Mouse (Mus musculus): ENCODE data around the gene Rpl22. TPM values are rescaled to one million over a fixed set of nuclear protein-coding genes. Genes with fewer than 3 reads are reported as not detected.

Rpl22 gene
- polyA plus RNA-seq, 1 experiment from 2014 or later, result 150 TPM

DNA sequence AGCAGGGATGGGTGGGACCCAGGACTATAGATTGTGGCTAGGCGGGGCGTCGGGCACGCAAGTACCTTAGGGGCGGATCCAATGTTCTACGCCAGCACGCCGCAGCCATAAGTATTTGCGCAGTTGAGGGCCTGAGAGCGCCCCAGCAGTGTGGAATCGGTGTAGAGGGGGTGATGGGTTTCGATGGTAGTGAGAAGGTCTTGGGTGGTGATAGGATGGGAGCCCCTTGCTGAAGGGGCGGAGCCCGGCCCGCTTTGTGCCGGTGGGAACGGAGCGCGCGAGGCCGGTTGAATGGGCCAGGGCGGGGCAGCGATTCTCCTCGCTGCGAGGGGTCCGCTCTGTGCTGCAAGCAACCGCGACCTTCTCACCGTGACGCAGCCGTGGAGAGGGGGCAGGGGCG is 39.4 kb upstream of the Rpl22 start:
- H3K27ac ChIP-seq (ENCODE audit: low read depth, low read length), result no peak overlapping the region
- no peaks in the 10 kb centered on the region for H3K36me3 ChIP-seq (ENCODE audit: control insufficient read depth, insufficient read depth, low read length)
- peak overlapping the region; percentile 26 for H3K4me3 ChIP-seq (ENCODE audit: low read depth, low read length)
- ATAC-seq (ENCODE audit: low read depth), result peak; percentile 7; the same call in 1 of the 2 replicates
- H3K27me3 ChIP-seq (ENCODE audit: control insufficient read depth, insufficient read depth, low read length), result peaks cover 74% of the 10 kb centered on the region
- H3K4me2 ChIP-seq (ENCODE audit: low read depth, low read length), result peak overlapping the region; percentile 58
- under 1% methylated on average over 32 of the region's 32 CpGs for WGBS
- H3K4me1 ChIP-seq (ENCODE audit: control insufficient read depth, insufficient read depth, low read length), result peaks cover 36% of the 10 kb centered on the region
- peak overlapping the region; percentile 47; the same call in 1 of the 2 replicates for H3K9ac ChIP-seq (replicated peaks; ENCODE audit: low read depth, low read length)
- H3K9me3 ChIP-seq (ENCODE audit: control insufficient read depth, low read length), result no peaks in the 10 kb centered on the region

DNA sequence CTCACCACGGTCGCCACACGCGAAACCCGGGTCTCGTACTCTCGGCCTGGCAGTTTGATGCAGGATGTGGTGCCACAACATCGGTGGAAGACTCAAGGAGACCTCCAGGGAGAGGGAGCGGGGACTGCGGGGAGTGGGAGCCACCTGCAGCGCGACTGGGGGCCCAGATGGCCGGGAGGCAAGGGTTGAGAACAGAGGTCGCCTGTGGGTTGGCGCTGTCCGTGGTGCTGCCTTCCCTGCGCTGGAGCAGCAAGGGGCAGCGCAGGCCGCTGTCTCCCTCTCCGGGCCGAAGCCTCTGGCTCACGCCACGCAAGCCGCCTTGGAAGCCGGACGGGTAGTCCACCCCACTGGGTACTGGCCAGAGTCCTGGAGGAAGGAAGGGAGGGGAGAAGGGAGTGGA is 38.7 kb upstream of the Rpl22 start:
- Histone ChIP-seq H3K27ac (ENCODE audit: low read depth, low read length) (no peak overlapping the region), H3K9me3 (ENCODE audit: control insufficient read depth, low read length) (no peaks in the 10 kb centered on the region), H3K4me1 (ENCODE audit: control insufficient read depth, insufficient read depth, low read length) (peaks cover 36% of the 10 kb centered on the region), H3K36me3 (ENCODE audit: control insufficient read depth, insufficient read depth, low read length) (no peaks in the 10 kb centered on the region), H3K9ac (replicated peaks; ENCODE audit: low read depth, low read length) (0 out of 2 replicates have a peak overlapping the region, but pooled peaks have one; percentile 47), H3K27me3 (ENCODE audit: control insufficient read depth, insufficient read depth, low read length) (peaks cover 71% of the 10 kb centered on the region), H3K4me3 (ENCODE audit: low read depth, low read length) (no peak overlapping the region), H3K4me2 (ENCODE audit: low read depth, low read length) (peak overlapping the region; percentile 58)
- 2% methylated on average over 26 of the region's 26 CpGs for WGBS
- ATAC-seq (ENCODE audit: low read depth), result no peak

- H3K4me3 ChIP-seq (ENCODE audit: low read depth, low read length), result no peak overlapping the region
- 6% methylated on average over 19 of the region's 19 CpGs for WGBS
- H3K36me3 ChIP-seq (ENCODE audit: control insufficient read depth, insufficient read depth, low read length), result no peaks in the 10 kb centered on the region
- no peak for ATAC-seq (ENCODE audit: low read depth)
- no peaks in the 10 kb centered on the region for H3K9me3 ChIP-seq (ENCODE audit: control insufficient read depth, low read length)
- H3K27me3 ChIP-seq (ENCODE audit: control insufficient read depth, insufficient read depth, low read length), result peaks cover 65% of the 10 kb centered on the region
- no peak overlapping the region for H3K9ac ChIP-seq (replicated peaks; ENCODE audit: low read depth, low read length)
- H3K4me2 ChIP-seq (ENCODE audit: low read depth, low read length), result 0 out of 2 replicates have a peak overlapping the region, but pooled peaks have one; percentile 58
- H3K27ac ChIP-seq (ENCODE audit: low read depth, low read length), result no peak overlapping the region
- peaks cover 36% of the 10 kb centered on the region for H3K4me1 ChIP-seq (ENCODE audit: control insufficient read depth, insufficient read depth, low read length)
These were observed 38.0 kb upstream of the Rpl22 start for GRCm38 (mm10) chr4:152287317-152288120.

DNA sequence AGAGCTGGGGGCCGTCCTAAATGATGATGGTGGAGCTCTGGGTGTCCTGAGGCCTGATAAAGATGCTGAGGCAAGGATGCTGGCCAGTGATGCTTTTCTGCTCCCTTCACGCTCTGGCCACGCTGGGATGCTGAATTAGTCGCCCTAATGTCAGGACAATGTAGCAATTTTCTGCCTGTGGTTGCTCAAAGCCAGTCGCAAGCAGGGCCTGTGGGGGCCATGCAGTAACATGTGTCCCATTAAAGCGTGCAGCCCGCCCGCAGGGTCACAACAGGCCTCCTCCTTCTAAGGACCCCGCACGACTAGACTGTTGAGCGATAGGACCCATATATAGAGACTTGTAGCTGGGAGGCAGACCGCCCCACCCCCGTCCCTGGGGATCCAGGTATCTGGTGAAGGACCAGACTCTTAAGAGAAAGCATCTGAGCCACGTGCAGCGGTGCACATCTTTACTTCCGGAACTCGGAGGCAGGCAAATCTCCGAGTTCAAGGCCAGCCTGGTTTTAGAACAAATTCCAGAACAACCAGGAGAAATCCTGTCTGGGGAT is 37.1 kb upstream of the Rpl22 start:
- Histone ChIP-seq H3K27ac (ENCODE audit: low read depth, low read length) (no peak overlapping the region), H3K9me3 (ENCODE audit: control insufficient read depth, low read length) (no peaks in the 10 kb centered on the region), H3K9ac (replicated peaks; ENCODE audit: low read depth, low read length) (no peak overlapping the region), H3K27me3 (ENCODE audit: control insufficient read depth, insufficient read depth, low read length) (peaks cover 61% of the 10 kb centered on the region), H3K36me3 (ENCODE audit: control insufficient read depth, insufficient read depth, low read length) (no peaks in the 10 kb centered on the region), H3K4me1 (ENCODE audit: control insufficient read depth, insufficient read depth, low read length) (peaks cover 30% of the 10 kb centered on the region), H3K4me2 (ENCODE audit: low read depth, low read length) (no peak overlapping the region), H3K4me3 (ENCODE audit: low read depth, low read length) (no peak overlapping the region)
- ATAC-seq (ENCODE audit: low read depth), result no peak
- WGBS, result 24% methylated on average over 18 of the region's 18 CpGs

- WGBS, result under 1% methylated on average over 34 of the region's 39 CpGs
- Histone ChIP-seq H3K9me3 (ENCODE audit: control insufficient read depth, low read length) (no peaks in the 10 kb centered on the region), H3K9ac (replicated peaks; ENCODE audit: low read depth, low read length) (peak overlapping the region; percentile 37), H3K27ac (ENCODE audit: low read depth, low read length) (no peak overlapping the region), H3K4me2 (ENCODE audit: low read depth, low read length) (peak overlapping the region; percentile 49), H3K4me1 (ENCODE audit: control insufficient read depth, insufficient read depth, low read length) (peaks cover 30% of the 10 kb centered on the region), H3K27me3 (ENCODE audit: control insufficient read depth, insufficient read depth, low read length) (peaks cover 47% of the 10 kb centered on the region), H3K36me3 (ENCODE audit: control insufficient read depth, insufficient read depth, low read length) (no peaks in the 10 kb centered on the region), H3K4me3 (ENCODE audit: low read depth, low read length) (peak overlapping the region; percentile 20)
- no peak for ATAC-seq (ENCODE audit: low read depth)
These were observed 35.2 kb upstream of the Rpl22 start for GRCm38 (mm10) chr4:152290385-152290784.

GRCm38 (mm10) chr4:152290991-152291390 is 34.6 kb upstream of the Rpl22 start:
- Histone ChIP-seq H3K27ac (ENCODE audit: low read depth, low read length) (no peak overlapping the region), H3K36me3 (ENCODE audit: control insufficient read depth, insufficient read depth, low read length) (no peaks in the 10 kb centered on the region), H3K4me2 (ENCODE audit: low read depth, low read length) (peak overlapping the region; percentile 49), H3K9me3 (ENCODE audit: control insufficient read depth, low read length) (no peaks in the 10 kb centered on the region), H3K4me1 (ENCODE audit: control insufficient read depth, insufficient read depth, low read length) (peaks cover 27% of the 10 kb centered on the region), H3K27me3 (ENCODE audit: control insufficient read depth, insufficient read depth, low read length) (peaks cover 46% of the 10 kb centered on the region), H3K4me3 (ENCODE audit: low read depth, low read length) (no peak overlapping the region), H3K9ac (replicated peaks; ENCODE audit: low read depth, low read length) (peak overlapping the region; percentile 37; the same call in 1 of the 2 replicates)
- ATAC-seq (ENCODE audit: low read depth), result no peak
- 7% methylated on average over 11 of the region's 11 CpGs for WGBS

DNA sequence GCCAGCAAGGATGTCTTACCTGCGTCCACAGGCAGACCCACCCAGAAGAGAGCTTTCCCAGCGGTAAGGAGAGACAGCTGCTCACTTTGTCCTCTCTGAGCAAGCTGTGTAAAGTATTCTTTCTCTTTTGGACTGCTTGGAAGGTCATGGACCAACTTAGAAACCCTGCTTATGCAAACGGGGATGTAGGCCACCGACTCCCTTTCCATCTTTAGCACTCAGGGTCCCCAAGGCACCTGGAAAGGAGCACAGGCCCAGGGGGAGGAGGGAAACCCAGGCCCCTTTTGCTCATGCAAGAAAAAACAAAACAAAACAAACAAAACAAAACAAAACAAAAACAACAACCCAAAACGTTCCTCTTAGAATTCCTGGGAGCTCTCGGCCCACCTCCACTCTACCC is 34.0 kb upstream of the Rpl22 start, which contains the start of gene Hes3:
Gene Hes3, minus strand, starts transcription at position 101 of the 400 bp plus-strand sequence.
- no peak for ATAC-seq (ENCODE audit: low read depth)
- Histone ChIP-seq H3K4me2 (ENCODE audit: low read depth, low read length) (peak within 1 kb of the TSS; percentile 49), H3K36me3 (ENCODE audit: control insufficient read depth, insufficient read depth, low read length) (no peaks in the 10 kb centered on the region), H3K27ac (ENCODE audit: low read depth, low read length) (no peak within 1 kb of the TSS), H3K9ac (replicated peaks; ENCODE audit: low read depth, low read length) (peak within 1 kb of the TSS; percentile 37), H3K27me3 (ENCODE audit: control insufficient read depth, insufficient read depth, low read length) (peaks cover 45% of the 10 kb centered on the region), H3K4me1 (ENCODE audit: control insufficient read depth, insufficient read depth, low read length) (peaks cover 22% of the 10 kb centered on the region), H3K9me3 (ENCODE audit: control insufficient read depth, low read length) (no peaks in the 10 kb centered on the region), H3K4me3 (ENCODE audit: low read depth, low read length) (peak within 1 kb of the TSS; percentile 20)
- WGBS, result 12% methylated on average over 6 of the region's 6 CpGs

GRCm38 (mm10) chr4:152292102-152292765 is 33.3 kb upstream of the Rpl22 start:
- Histone ChIP-seq H3K4me1 (ENCODE audit: control insufficient read depth, insufficient read depth, low read length) (peaks cover 15% of the 10 kb centered on the region), H3K9ac (replicated peaks; ENCODE audit: low read depth, low read length) (no peak overlapping the region), H3K36me3 (ENCODE audit: control insufficient read depth, insufficient read depth, low read length) (no peaks in the 10 kb centered on the region)

More at GRCm38 (mm10) chr4:152292102-152292765, 33.3 kb upstream of the Rpl22 start:
- WGBS, result 4% methylated on average over 12 of the region's 12 CpGs
- Histone ChIP-seq H3K9me3 (ENCODE audit: control insufficient read depth, low read length) (no peaks in the 10 kb centered on the region), H3K27ac (ENCODE audit: low read depth, low read length) (0 out of 2 replicates have a peak overlapping the region, but pooled peaks have one; percentile 7), H3K4me2 (ENCODE audit: low read depth, low read length) (no peak overlapping the region), H3K4me3 (ENCODE audit: low read depth, low read length) (no peak overlapping the region), H3K27me3 (ENCODE audit: control insufficient read depth, insufficient read depth, low read length) (peaks cover 40% of the 10 kb centered on the region)
- ATAC-seq (ENCODE audit: low read depth), result 0 out of 2 replicates have a peak, but pooled peaks have one; percentile 10
